Mouse (Mus musculus): Measurements from ENCODE around the gene Ctu1.
"Not testable (repeated sequence)": the region's sequence is repeated elsewhere in the genome, so short reads cannot be mapped to it uniquely, and the experiment has no call there.

The Ctu1 gene

GRCm38 (mm10) chr7:43671809-43672580 is at the start of gene Ctu1:
Gene Ctu1, plus strand, starts transcription at chr7:43672016.
- peak; percentile 90 for DNase-seq (ENCODE audit: low spot score)

GRCm38 (mm10) chr7:43622927-43623326 is 48.9 kb upstream of the Ctu1 start:
- DNase-seq (ENCODE audit: low spot score) = no peak

- no peak for DNase-seq (ENCODE audit: low spot score)
Observed at GRCm38 (mm10) chr7:43623819-43624218, 48.0 kb upstream of the Ctu1 start.

- DNase-seq (ENCODE audit: low spot score) = no peak
Observed at GRCm38 (mm10) chr7:43625065-43625464, 46.8 kb upstream of the Ctu1 start.

GRCm38 (mm10) chr7:43625794-43626422 is 45.9 kb upstream of the Ctu1 start:
- DNase-seq (ENCODE audit: low spot score) = no peak

- no peak for DNase-seq (ENCODE audit: low spot score)
Observed at GRCm38 (mm10) chr7:43633940-43634339, 37.9 kb upstream of the Ctu1 start.

GRCm38 (mm10) chr7:43634500-43634899 is 37.3 kb upstream of the Ctu1 start, which contains the start of gene Ceacam18:
Gene Ceacam18, plus strand, starts transcription at chr7:43634707.
- DNase-seq (ENCODE audit: low spot score) = no peak

DNA sequence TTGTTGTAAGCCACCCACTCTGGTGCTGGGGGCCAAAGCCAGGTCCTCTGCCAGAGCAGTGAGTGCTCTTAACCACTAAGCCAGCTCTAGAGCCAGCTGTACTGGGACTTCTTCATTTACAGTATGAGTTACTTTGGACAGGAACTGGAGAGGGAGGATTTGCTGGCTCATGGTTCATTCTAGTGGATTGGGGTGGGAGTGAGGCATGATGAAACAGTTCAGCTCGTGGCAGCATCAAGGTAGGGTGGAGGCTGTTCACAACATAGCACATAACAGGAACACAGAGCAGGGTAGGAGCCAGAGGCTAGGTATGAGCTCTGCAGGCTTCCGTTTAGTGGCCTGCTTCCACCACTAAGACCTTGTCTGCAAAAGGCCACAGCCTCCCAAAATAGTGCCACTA is 35.6 kb upstream of the Ctu1 start:
- DNase-seq (ENCODE audit: low spot score) = no peak

DNA sequence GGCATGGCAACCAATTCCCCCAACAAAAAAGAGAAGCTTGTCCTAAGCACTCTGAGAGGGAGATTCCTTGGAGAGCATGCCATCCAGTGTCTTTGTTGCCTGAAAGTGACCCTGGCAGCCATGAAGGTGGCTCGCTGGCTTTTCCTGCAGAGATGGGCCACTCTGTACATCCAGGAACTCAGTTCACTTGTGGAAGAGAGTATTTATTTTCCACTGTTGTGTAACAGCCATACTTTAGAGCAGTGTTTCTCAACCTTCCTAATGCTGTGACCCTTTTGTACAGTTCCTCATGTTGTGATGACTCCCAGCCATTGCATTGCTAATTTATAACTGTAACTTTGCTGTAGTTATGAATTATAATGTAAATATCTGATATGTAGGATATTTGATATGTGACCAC is 34.7 kb upstream of the Ctu1 start:
- DNase-seq (ENCODE audit: low spot score) = no peak

DNA sequence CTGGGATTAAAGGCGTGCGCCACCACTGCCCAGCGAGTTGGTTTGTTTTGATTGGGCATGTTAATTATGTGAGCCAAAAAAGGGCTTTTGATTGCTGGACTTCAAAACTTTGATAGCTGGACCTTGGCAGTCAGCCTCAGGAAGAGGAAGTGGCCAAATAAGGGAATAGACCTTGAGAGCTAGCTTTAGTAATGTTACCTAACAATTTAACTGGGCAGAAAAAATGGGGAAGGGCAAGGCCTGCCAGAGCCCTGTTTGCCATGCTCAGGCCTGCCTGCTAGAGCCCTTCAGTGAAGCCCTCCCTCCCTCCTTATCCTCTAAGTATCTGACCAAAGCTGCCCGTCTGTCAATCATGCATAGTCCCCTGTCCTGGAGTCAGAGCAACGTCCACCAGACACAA is 29.2 kb upstream of the Ctu1 start:
- DNase-seq (ENCODE audit: low spot score) = no peak

- DNase-seq (ENCODE audit: low spot score) = no peak
Observed at GRCm38 (mm10) chr7:43643046-43643652, 28.7 kb upstream of the Ctu1 start.

DNA sequence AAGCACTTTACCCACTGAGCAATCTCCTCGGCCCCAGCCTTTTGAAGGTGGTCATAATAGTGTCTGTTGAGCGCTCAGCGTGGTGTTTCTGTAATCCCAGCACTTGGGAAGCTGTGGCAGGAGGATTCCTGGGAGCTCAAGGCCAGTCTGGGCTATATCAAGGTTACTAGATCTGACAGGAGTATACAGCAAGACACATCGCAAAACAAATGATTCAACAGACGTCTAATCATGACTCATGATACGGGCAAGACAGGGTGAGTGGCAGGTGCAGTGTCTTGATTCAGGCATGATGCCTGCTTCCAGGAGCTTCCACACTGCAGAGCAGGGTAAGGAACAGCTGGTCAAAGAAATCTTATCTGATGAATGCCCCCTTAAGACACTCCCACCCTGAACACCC is 19.1 kb upstream of the Ctu1 start:
- DNase-seq (ENCODE audit: low spot score) = no peak

- DNase-seq (ENCODE audit: low spot score) = no peak
Observed at GRCm38 (mm10) chr7:43654519-43654918, 17.3 kb upstream of the Ctu1 start.

- DNase-seq (ENCODE audit: low spot score) = no peak
Observed at GRCm38 (mm10) chr7:43656232-43656631, 15.6 kb upstream of the Ctu1 start.

- DNase-seq (ENCODE audit: low spot score) = no peak
Observed at GRCm38 (mm10) chr7:43660002-43660401, 11.8 kb upstream of the Ctu1 start, which contains the start of gene Siglece. Gene Siglece, minus strand, starts transcription at chr7:43660161.

DNA sequence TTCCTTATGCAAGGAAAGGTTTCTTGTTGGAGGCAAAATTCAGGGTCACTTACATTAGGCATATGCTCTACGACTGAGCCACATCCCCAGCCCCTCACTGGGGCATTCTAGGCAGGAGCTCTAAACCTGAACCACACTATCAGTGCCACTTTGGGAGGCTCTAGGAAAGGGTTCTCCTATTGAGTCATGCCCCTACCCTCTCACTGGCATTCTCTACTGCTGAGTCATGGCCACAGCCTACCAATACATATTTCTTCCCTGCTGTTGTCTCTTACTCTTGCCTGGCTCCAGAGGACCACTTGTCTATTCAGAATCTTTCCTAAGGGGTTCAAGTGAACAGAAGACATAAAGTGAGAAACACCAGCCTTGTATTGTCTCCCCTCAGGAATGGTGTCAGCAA is 9.0 kb upstream of the Ctu1 start:
- DNase-seq (ENCODE audit: low spot score) = no peak

DNA sequence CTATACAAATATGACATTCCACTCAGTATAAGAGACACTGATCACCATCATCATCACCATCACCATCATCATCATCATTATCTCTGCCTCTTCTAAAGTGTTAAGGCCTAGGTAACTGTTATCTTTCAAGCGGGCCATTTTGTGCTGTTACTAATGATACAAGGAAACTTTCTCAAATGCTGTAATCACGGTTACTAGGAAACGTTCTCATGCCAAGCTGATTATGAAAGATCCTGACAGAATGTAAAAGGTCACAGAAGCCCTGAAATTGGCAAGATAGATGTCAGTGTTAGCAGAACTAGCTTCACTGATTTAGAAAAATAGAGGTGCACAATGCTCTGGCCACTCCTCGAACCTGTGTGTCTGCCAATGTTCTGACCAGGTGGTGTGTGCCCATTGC is 4.6 kb upstream of the Ctu1 start:
- not testable (repeated sequence) for DNase-seq (ENCODE audit: low spot score)

DNA sequence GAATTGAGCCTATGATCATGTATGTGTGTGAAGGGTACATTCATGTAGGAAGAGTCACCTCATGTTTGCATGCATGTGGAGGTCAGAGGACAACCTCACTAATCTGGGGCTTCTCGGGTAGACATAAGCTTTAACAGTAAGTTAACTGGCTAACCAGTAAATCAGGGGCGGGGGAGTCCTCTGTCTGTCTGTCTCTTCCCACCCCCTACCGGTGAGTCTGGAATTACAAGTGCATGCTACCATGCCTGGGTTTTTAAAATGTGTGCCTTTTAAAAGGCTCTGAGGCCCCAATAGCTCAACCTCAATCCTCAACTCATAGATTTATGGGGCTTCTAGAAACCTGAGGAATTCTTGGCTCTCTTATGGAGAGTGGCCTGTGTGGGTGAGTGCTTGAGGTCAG is 3.2 kb upstream of the Ctu1 start:
- DNase-seq (ENCODE audit: low spot score) = no peak

DNA sequence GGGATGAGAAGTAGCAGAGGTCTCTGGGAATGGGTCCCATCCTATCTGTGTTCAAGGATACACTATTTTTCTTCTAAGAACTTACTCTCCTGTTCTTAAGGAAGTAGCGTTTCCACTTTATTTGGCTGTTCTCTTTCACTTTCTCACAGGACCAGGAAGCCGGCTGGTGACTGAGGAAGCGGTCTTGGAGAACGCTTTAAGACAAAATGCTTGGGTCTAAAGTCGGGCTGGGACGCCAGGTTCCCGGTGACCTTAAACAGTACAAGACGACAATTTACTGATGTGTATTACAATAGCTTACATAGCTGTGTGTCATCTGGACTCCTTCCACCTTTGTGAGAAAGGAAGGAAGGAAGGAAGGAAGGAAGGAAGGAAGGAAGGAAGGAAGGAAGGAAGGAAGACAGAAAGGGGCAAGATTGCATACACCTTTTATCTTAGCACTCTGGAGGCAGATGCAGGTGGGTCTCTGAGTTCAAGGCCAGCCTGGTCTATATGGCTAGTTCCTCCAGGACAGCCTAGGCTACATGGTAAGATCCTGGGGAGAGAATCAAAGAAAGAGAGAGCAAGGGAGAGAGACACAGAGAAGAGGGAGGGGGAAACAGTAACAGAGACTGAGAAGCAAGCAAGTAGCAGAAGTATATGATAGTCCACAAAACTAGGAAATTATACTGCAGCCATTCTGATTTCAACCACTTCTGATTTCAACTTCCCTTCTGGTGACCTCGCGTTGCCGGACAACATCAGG is 580 bp upstream of the Ctu1 start:
- no peak for DNase-seq (ENCODE audit: low spot score)

- peak; percentile 61 for DNase-seq (ENCODE audit: low spot score)
Observed at GRCm38 (mm10) chr7:43672581-43673260, 905 bp downstream of the Ctu1 start.

GRCm38 (mm10) chr7:43675091-43675490 is 3.3 kb downstream of the Ctu1 start:
- DNase-seq (ENCODE audit: low spot score) = no peak

- peak; percentile 53 for DNase-seq (ENCODE audit: low spot score)
Observed at GRCm38 (mm10) chr7:43678517-43678916, 6.7 kb downstream of the Ctu1 start.
